Mouse (Mus musculus): ENCODE results near the gene Tut1. TPM values are rescaled to one million over a fixed set of nuclear protein-coding genes. Genes with fewer than 3 reads are reported as not detected.

Tut1 gene
- 47.6 TPM for polyA plus RNA-seq (2017; shearing (Covaris generic))

GRCm38 (mm10) chr19:8953135-8954039 is at the start of gene Tut1:
Tut1 (plus strand) TSS chr19:8953847.

DNA sequence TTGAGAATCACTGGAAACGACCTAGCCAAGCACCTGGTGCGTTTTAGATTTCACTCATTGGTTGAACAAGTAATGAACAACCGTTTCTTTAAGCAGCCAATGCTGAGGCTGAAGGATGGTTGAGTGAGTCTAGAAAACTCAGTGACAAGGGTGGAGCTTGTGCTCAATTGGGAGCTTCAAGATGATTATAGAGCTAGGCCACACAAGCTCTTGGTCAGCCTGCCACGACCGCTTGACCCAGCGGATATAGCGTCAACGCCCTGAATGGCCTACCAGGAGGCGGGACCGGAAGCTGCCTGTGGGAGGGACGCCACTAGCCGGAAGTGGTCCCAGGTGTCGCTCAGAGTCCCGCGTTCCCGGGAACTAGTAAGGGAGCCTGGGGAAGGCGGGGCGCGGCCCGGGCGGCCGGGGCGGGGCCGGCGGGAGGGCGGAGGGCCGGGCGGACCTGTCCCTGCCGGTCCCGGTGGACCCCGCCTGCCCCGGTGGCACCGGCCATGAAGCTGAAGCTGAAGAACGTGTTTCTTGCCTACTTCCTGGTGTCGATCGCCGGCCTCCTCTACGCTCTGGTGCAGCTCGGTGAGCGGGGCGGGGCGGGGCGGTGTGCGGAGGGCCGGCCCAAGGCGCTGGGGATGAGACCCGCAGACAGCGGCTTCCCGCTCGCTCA is 33.4 kb upstream of the Tut1 start, which contains the start of gene B3gat3:
Gene B3gat3 (plus strand): TSS at position 302 of the 664 bp plus-strand sequence.

DNA sequence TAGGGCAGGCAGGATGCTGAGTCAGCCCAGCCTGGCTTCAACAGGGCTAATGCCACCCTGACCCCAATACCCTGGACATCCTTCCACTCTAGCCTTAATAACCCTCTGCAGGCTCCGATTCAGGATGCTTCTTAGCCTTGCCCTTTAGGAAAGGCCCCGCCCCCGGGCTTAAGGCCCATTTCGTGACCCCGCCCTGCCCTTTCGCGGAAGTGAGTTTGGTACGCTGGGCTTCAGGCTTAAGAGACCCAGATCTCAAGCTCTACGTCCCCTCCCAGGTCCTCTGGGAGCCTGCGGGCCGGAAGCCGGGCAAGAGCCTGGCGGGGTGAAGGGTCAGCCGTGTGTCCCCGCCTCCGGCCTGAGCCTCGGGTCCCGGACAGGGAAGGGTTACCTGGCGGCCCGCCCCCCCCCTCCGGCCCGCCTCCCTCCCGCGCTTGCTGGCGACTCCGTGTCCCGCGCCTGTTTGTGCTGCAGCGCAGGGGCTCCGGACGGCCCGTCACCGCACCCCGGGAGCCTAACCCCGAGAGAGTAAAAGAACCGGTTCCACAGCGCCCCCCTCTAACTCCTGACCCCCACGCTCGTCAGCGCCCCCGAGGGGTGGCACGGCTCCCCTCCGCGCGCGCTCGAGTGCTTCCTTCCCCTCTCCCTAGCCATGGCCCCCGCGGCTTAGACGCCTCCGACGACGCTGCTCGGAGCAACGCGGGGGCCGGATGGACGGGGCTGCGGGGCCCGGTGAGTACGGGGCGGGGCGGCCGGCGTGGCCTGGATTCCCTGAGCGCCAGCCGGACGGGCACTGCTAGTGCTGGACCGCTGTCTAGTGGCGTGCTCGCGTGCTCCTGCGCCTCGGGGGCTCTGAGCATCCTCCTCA is 24.2 kb upstream of the Tut1 start, which contains the start of the genes Rom1 and Eml3:
Gene Rom1 (minus strand): TSS at position 133 of the 865 bp plus-strand sequence.
Gene Eml3 (plus strand): TSS at position 329 of the 865 bp plus-strand sequence.

GRCm38 (mm10) chr19:8941515-8942217 is 12.0 kb upstream of the Tut1 start, which contains the start of gene Mta2:
Mta2 (plus strand) TSS chr19:8941875.

GRCm38 (mm10) chr19:8966590-8967372 is 13.1 kb downstream of the Tut1 start, which contains the start of gene Eef1g:
Eef1g (plus strand) TSS chr19:8967041.

DNA sequence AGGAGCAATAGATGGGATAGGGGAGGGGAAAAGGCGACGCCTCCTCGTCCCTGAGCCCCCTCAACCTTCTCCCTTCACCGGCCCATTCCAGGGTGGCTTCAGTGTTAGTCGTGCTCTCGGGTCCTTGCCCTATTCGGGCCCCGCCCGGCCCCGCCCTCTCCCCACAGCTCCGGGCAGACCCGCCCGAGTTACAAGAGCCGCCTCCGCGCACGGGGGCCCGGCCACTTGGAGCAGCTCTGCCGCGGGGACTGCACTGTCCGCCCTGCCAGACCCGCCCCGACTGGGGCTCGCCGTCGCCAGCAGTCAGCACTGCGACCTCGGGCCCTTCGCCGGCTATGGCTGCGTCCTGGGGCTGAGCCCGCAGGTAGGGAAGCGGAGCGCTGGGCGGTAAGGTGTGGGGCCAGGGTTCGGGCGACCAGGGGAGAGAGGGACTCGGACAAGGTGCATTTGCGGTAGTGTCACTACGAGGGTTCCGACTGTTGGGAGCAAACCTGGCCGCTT is 35.5 kb downstream of the Tut1 start, which contains the start of gene Ahnak:
Gene Ahnak (plus strand): TSS at position 219 of the 501 bp plus-strand sequence.

Other genes with a start within 250 kb of the Tut1 start
- gene Slc3a2, start 230.5 kb upstream of the Tut1 start, polyA plus RNA-seq (2017; shearing (Covaris generic)), result 240 TPM
- 121 TPM for gene Wdr74, start 218.0 kb upstream of the Tut1 start, polyA plus RNA-seq (2017; shearing (Covaris generic))
- gene 1700092M07Rik, start 213.1 kb upstream of the Tut1 start, polyA plus RNA-seq (2017; shearing (Covaris generic)), result 0.87 TPM
- 294 TPM for gene Stx5a, start 212.4 kb upstream of the Tut1 start, polyA plus RNA-seq (2017; shearing (Covaris generic))
- gene Nxf1, start 196.8 kb upstream of the Tut1 start, polyA plus RNA-seq (2017; shearing (Covaris generic)), result 453 TPM
- 38.8 TPM for gene Tmem223, start 182.9 kb upstream of the Tut1 start, polyA plus RNA-seq (2017; shearing (Covaris generic))
- gene Tmem179b, start 179.4 kb upstream of the Tut1 start, polyA plus RNA-seq (2017; shearing (Covaris generic)), result 150 TPM
- gene Taf6l, start 167.4 kb upstream of the Tut1 start, polyA plus RNA-seq (2017; shearing (Covaris generic)), result 9.4 TPM
- 86.1 TPM for gene Polr2g, start 155.3 kb upstream of the Tut1 start, polyA plus RNA-seq (2017; shearing (Covaris generic))
- gene Zbtb3, start 151.3 kb upstream of the Tut1 start, polyA plus RNA-seq (2017; shearing (Covaris generic)), result 0.57 TPM
- 25.8 TPM for gene Ttc9c, start 134.5 kb upstream of the Tut1 start, polyA plus RNA-seq (2017; shearing (Covaris generic))
- gene Hnrnpul2, start 133.8 kb upstream of the Tut1 start, polyA plus RNA-seq (2017; shearing (Covaris generic)), result 13.8 TPM
- not detected for gene AC129217.1, start 124.1 kb upstream of the Tut1 start, polyA plus RNA-seq (2017; shearing (Covaris generic))
- 59.1 TPM for gene Bscl2, start 116.4 kb upstream of the Tut1 start, polyA plus RNA-seq (2017; shearing (Covaris generic))
- not detected for gene Gng3, start 114.7 kb upstream of the Tut1 start, polyA plus RNA-seq (2017; shearing (Covaris generic))
- gene Lrrn4cl, start 103.1 kb upstream of the Tut1 start, polyA plus RNA-seq (2017; shearing (Covaris generic)), result not detected
- gene Ubxn1, start 82.4 kb upstream of the Tut1 start, polyA plus RNA-seq (2017; shearing (Covaris generic)), result 149 TPM
- gene Uqcc3, start 72.9 kb upstream of the Tut1 start, polyA plus RNA-seq (2017; shearing (Covaris generic)), result 44.5 TPM
- 34.3 TPM for gene Lbhd1, start 70.1 kb upstream of the Tut1 start, polyA plus RNA-seq (2017; shearing (Covaris generic))
- gene Gm49403, start 69.9 kb upstream of the Tut1 start, polyA plus RNA-seq (2017; shearing (Covaris generic)), result not detected
- 22.7 TPM for gene 1810009A15Rik, start 65.0 kb upstream of the Tut1 start, polyA plus RNA-seq (2017; shearing (Covaris generic))
- not detected for gene Gm49416, start 64.9 kb upstream of the Tut1 start, polyA plus RNA-seq (2017; shearing (Covaris generic))
- gene Ints5, start 60.8 kb upstream of the Tut1 start, polyA plus RNA-seq (2017; shearing (Covaris generic)), result 35.9 TPM
- gene Ganab, start 55.8 kb upstream of the Tut1 start, polyA plus RNA-seq (2017; shearing (Covaris generic)), result 100 TPM
- gene B3gat3, start 33.5 kb upstream of the Tut1 start, polyA plus RNA-seq (2017; shearing (Covaris generic)), result 32.9 TPM
- 2.0 TPM for gene Rom1, start 24.5 kb upstream of the Tut1 start, polyA plus RNA-seq (2017; shearing (Covaris generic))
- 57.6 TPM for gene Eml3, start 24.3 kb upstream of the Tut1 start, polyA plus RNA-seq (2017; shearing (Covaris generic))
- gene Mta2, start 12.0 kb upstream of the Tut1 start, polyA plus RNA-seq (2017; shearing (Covaris generic)), result 257 TPM
- 375 TPM for gene Eef1g, start 13.2 kb downstream of the Tut1 start, polyA plus RNA-seq (2017; shearing (Covaris generic))
- gene Ahnak, start 35.4 kb downstream of the Tut1 start, polyA plus RNA-seq (2017; shearing (Covaris generic)), result 8.7 TPM
- not detected for gene Scgb1a1, start 134.1 kb downstream of the Tut1 start, polyA plus RNA-seq (2017; shearing (Covaris generic))
- 15.8 TPM for gene Asrgl1, start 181.8 kb downstream of the Tut1 start, polyA plus RNA-seq (2017; shearing (Covaris generic))